Mouse (Mus musculus) hindlimb bud, embryonic 11.5 days (tissue): ENCODE measurements around the gene Fam45a.
"Not testable (repeated sequence)": the region's sequence is repeated elsewhere in the genome, so short reads cannot be mapped to it uniquely, and the experiment has no call there.

Experiments used
- DNase-seq: peaks from one replicate; pipeline ENCODE4 v3.0.0-alpha.2; 2012; ENCODE audit warnings: low read depth, low spot score; ENCODE audit errors: extremely low spot score

Gene Fam45a

DNA sequence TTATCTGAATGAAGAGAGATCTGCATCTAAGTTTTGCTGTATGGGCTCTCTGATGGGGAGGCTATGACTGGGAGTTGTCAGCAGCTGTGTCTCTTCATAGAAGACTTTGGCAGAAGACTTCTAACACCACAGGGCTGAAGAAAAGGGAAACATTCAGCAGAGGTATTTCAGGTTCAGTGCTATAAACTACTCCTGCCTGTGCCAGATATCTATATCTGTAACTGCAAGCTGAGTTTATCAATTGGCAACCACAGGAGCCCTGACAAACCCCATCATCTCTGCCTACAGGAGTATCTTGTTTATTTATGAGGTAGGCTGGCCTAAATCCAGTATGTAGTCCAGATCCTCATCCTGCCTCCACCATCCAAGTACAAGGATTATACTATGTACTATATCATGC is 31.9 kb downstream of the Fam45a start:
- DNase-seq = no peak

DNA sequence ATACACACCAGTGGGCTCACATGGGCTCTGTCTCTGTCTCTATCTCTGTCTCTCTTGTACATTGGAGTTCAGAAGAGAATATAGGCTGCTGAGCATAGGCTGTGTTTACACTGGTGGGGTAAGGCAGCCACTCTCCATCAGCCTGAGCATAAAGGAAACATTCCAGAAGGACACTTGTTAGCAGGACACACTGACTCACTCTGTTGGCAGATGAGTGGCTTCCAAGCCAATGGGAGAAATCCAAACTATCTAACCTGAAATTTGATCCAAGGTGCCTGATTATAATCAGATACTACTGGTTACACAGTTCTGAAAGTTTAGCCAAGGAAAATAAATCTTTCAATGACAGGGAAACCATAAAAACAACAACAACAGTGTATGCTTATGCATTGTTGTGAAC is 34.3 kb downstream of the Fam45a start:
- DNase-seq = no peak

DNA sequence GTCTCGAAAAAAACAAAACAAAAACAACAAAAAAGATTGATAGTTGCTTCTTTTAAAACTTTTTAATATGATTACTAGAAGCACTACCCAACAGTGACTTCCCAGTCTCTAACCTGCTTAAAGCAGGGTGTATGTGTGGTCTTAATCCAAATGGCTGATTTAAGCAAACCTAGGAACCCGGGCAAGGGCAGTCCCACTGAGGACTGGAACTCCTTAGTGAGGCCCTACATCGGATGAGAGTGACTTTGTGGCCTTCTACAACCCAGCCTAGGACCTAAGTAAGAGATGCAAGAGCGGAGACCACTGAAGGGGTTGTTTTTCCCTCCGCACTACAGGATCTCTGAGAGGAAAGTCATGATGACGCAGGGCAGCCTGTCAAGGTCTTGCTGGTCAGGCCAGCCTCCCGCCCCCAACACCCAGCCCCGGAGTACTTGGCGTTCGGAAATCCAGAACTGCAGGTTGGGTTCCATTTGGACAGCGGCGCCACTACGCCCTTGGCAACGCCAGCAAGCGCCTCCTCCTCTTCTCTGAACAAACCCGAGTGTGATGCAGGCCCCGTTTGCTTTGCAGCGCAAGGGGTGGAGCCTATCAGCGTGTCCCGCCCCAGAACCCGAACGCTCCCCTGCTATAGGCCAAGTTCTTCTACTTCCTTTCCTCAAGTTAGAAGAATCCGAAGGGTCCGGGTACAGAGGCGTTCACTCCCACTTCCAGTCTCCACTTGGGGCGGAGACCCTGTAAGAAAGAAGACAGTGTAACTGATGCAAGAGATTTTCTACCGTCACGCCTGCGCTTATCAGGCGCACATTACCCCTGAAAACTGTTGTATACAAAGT is 49.7 kb downstream of the Fam45a start, which contains the start of gene Sfxn4:
TSS of gene Sfxn4 (minus strand) at position 612 of the 833 bp plus-strand sequence.
- peak; percentile 77 for DNase-seq

DNA sequence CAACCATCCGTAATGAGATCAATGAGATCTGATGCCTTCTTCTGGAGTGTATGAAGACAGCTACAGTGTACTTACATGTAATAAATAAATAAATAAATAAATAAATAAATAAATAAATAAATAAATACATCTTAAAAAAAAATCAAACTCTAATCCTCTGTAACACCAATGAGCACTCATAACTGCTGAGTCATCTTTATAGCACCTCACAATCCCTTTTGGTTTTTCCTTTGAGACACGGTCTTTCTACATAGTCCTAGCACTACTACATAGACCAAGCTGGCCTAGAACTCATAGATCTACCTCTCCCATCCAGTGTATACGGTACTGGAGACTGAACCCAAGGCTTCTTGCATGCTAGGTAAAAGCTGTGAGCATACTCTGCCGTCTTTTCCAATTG is 54.8 kb downstream of the Fam45a start:
- not testable (repeated sequence) for DNase-seq

DNA sequence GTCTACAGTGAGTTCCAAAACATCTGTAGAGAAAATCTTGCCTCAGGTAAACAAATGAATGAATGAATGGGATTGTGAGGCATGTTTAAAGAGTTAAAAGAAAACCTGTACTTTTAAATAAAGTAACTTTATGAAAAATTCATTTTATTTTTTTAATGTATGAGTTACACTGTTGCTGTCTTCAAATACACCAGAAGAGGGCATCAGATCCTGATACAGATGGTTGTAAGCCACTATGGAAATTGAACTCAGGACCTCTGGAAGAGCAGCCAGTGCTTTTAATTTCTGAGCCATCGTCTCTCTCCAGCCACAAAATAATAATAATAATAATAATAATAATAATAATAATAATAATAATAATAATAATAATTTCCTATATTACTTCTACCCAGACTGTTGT is 59.1 kb downstream of the Fam45a start:
- DNase-seq = no peak

DNA sequence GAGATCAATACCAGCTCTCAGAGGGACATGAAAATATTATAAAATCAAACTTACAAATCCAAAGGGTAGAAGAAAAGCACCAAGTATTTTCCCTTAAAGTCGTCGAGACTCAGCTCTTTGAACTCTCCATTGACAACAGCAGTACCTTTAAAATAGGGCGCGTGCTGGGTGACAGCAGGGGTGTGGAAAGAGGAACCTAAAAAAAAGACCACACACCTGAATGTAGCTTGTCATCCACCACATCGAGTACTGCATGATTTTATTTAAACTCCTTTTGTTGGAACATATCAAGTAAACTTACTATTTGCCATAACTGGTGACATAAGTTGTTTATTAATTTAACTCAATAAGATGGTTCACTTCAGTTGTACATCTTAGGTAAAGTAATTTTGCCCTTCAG is 60.0 kb downstream of the Fam45a start:
- DNase-seq = no peak

DNA sequence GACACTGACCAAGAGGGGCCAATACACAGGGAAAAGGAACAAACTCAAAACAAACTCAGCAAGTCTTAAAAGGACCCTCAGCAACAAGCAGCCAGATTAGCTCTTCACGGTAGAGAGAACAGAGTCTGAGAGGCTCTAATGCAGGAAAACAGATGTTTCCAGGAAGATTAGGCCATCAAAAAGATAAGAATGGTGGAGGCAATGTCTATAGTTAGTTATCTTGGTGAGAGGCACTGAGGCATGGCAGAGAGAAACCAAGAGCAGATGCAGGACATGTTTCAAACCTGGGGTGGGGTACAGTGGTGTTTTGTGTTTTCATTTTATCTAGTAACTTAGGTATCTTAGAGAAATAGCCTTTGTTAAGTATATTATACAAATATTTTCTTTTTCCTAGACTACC is 60.9 kb downstream of the Fam45a start:
- no peak for DNase-seq

DNA sequence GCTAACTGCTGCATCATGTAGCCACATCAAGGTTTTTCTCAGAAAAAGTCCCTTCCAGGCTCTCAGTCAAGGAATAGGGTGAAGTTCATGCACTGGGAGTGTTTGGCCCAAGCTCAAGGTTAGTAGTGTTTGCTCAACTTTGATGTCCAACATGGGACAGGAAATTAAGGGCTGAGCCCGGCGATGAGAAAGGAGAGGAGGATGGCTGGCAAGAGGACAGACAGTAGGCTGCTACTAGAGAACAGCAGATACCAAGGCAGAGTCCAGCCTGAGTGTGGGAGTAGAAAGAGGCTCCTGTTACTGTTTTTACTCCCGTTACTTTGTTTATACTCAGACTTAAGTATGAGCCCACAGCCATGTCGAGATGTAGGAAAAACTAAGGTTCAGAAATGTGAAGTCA is 62.1 kb downstream of the Fam45a start:
- DNase-seq = no peak

DNA sequence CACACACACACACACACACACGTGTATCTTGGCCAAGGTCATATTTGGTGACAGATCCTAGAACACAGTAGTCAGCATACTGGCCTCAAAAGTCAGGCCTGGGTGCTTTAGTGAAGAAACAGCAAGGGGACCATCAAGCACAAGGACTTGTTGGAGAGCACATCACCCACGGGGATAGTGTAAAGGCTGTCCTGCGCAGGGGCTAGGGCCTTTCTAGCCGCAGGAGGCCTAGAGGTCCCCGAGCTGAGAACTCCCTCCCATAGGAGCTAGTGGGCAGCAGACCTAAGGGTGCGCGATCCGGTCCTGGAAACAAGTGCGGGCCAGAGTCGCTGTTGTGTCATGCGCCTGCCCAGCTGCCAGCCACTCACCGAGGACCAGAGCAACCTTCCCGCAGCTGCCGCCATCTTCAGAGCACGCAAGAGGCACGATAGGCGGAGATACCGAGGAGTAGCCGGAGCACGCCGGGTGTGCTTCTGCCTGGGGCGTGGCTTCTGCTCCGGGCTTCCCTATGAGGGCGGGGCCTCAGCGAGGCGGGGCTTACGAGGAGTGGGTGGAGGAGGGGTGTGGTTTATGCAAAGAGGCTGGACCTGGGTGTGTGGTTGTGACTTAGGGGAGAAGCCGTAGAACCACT is 62.8 kb downstream of the Fam45a start, which contains the start of gene Prdx3:
TSS of gene Prdx3 (minus strand) at position 493 of the 631 bp plus-strand sequence.
- DNase-seq = peak; percentile 79

DNA sequence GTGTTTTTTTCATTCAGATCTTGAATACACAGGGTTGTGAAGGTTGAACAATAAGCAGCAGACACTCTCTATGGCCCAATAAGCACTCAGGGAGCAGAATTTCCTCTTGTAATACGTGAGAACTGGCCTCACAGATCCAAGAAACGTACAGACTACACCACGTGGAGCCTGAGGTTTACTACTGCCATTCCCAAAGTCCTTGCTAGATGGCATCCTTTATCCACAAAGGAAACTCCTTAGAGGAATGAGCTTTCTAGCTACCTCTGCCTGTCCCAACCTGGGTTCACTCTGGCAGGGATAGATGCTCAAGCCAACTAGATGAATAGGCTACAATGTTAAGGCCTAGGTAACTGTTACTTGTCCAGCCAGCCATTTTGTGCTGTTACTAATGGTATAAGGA is 71.7 kb downstream of the Fam45a start:
- DNase-seq = no peak
